Mouse (Mus musculus) limb, embryonic 13.5 days (tissue): Measurements from ENCODE around the gene Tmed2. TPM values are rescaled to one million over a fixed set of nuclear protein-coding genes. Genes with fewer than 3 reads are reported as not detected.
A peak's percentile ranks its signal among the peaks of the same experiment; 100 is the strongest.

Experiments
- ATAC-seq: fragments of 200-750 bp; cut with Nextera tagmentation; 2 replicates; pipeline ENCODE4 v1.8.0; 2017; ENCODE audit warnings: low read depth, moderate number of reproducible peaks, moderate TSS enrichment; ENCODE audit not compliant: low FRiP score
- H3K27ac ChIP-seq: fragments of 300-500 bp; sonication (generic); 2 replicates; pipeline ENCODE4 v1.5.1; 2015; ENCODE audit warnings: inconsistent platforms, mild to moderate bottlenecking, moderate library complexity
- H3K27me3 ChIP-seq: fragments of 300-500 bp; sonication (generic); 2 replicates; pipeline ENCODE4 v1.6.1; 2015; ENCODE audit warnings: mild to moderate bottlenecking, inconsistent platforms
- H3K36me3 ChIP-seq: fragments of 300-500 bp; sonication (generic); 2 replicates; pipeline ENCODE4 v1.6.1; 2015; ENCODE audit warnings: inconsistent platforms, mild to moderate bottlenecking, moderate library complexity
- H3K4me1 ChIP-seq: fragments of 300-500 bp; sonication (generic); 2 replicates; pipeline ENCODE4 v1.6.1; 2015; ENCODE audit warnings: inconsistent platforms
- H3K4me2 ChIP-seq: fragments of 300-500 bp; sonication (generic); replicated peaks from 2 replicates; pipeline ENCODE4 v1.6.1; 2015; ENCODE audit warnings: inconsistent platforms, mild to moderate bottlenecking, moderate library complexity
- H3K4me3 ChIP-seq: fragments of 300-500 bp; sonication (generic); 2 replicates; pipeline ENCODE4 v1.5.1; 2015; ENCODE audit warnings: moderate library complexity, mild to moderate bottlenecking, inconsistent platforms
- H3K9ac ChIP-seq: fragments of 300-500 bp; sonication (generic); 2 replicates; pipeline ENCODE4 v1.6.1; 2015; ENCODE audit warnings: mild to moderate bottlenecking, inconsistent platforms
- H3K9me3 ChIP-seq: fragments of 300-500 bp; sonication (generic); 2 replicates; pipeline ENCODE4 v1.6.1; 2016; ENCODE audit warnings: inconsistent platforms
- WGBS: fragments of 180-500 bp; shearing (Covaris S2); methylation state at CpG from one replicate; pipeline ENCODE4 v1.1.7; 2015; 5-methylcytosine and 5-hydroxymethylcytosine counted together
- polyA plus RNA-seq: library from polyadenylated mRNA; unstranded; fragments of >200 nt; fragmentation: Nextera tagmentation; extraction: Ambion mirVana; gene quantifications from 2 replicates; pipeline ENCODE4 v1.2.1, GENCODE M21; 2015

The Tmed2 gene
- polyA plus RNA-seq, 1 experiment from 2014 or later, result 600 TPM

GRCm38 (mm10) chr5:124529191-124529651 is 11.3 kb upstream of the Tmed2 start:
- ATAC-seq, result no peak
- Histone ChIP-seq H3K36me3 (peaks cover 24% of the 10 kb centered on the region), H3K27ac (peak overlapping the region; percentile 58; the same call in 1 of the 2 replicates), H3K9ac (peak overlapping the region; percentile 81), H3K4me2 (peak overlapping the region; percentile 94), H3K27me3 (no peaks in the 10 kb centered on the region), H3K9me3 (no peaks in the 10 kb centered on the region), H3K4me1 (peaks cover 44% of the 10 kb centered on the region), H3K4me3 (peak overlapping the region; percentile 80)
- WGBS, result 15% methylated on average over 8 of the region's 8 CpGs

GRCm38 (mm10) chr5:124529697-124530096 is 10.8 kb upstream of the Tmed2 start:
- ATAC-seq, result no peak
- WGBS, result 36% methylated on average over 8 of the region's 8 CpGs
- peaks cover 44% of the 10 kb centered on the region for H3K4me1 ChIP-seq
- peak overlapping the region; percentile 10; the same call in 1 of the 2 replicates for H3K27ac ChIP-seq
- no peaks in the 10 kb centered on the region for H3K9me3 ChIP-seq
- peak overlapping the region; percentile 94 for H3K4me2 ChIP-seq
- H3K9ac ChIP-seq, result peak overlapping the region; percentile 81
- peaks cover 19% of the 10 kb centered on the region for H3K36me3 ChIP-seq
- peak overlapping the region; percentile 80 for H3K4me3 ChIP-seq
- no peaks in the 10 kb centered on the region for H3K27me3 ChIP-seq

GRCm38 (mm10) chr5:124530655-124531582 is 9.6 kb upstream of the Tmed2 start, which contains the start of gene Rilpl1:
Gene Rilpl1 (minus strand): TSS chr5:124531391.
- Histone ChIP-seq H3K4me1 (peaks cover 44% of the 10 kb centered on the region), H3K9ac (peak within 1 kb of the TSS; percentile 81), H3K27ac (peak within 1 kb of the TSS; percentile 84), H3K9me3 (no peaks in the 10 kb centered on the region), H3K4me2 (peak within 1 kb of the TSS; percentile 94), H3K27me3 (no peaks in the 10 kb centered on the region), H3K36me3 (peaks cover 11% of the 10 kb centered on the region; the same call in 1 of the 2 replicates), H3K4me3 (peak within 1 kb of the TSS; percentile 80)
- under 1% methylated on average over 76 of the region's 96 CpGs for WGBS
- peak; percentile 95 for ATAC-seq

- H3K36me3 ChIP-seq, result peaks cover 5% of the 10 kb centered on the region; the same call in 1 of the 2 replicates
- ATAC-seq, result peak; percentile 26
- peak overlapping the region; percentile 94 for H3K4me2 ChIP-seq
- H3K9me3 ChIP-seq, result no peaks in the 10 kb centered on the region
- 12% methylated on average over 14 of the region's 14 CpGs for WGBS
- H3K27me3 ChIP-seq, result no peaks in the 10 kb centered on the region
- peak overlapping the region; percentile 84 for H3K27ac ChIP-seq
- peaks cover 44% of the 10 kb centered on the region for H3K4me1 ChIP-seq
- peak overlapping the region; percentile 81 for H3K9ac ChIP-seq
- H3K4me3 ChIP-seq, result peak overlapping the region; percentile 80
Measured at GRCm38 (mm10) chr5:124531583-124531930, 8.9 kb upstream of the Tmed2 start.

GRCm38 (mm10) chr5:124532451-124532850 is 8.0 kb upstream of the Tmed2 start:
- H3K27ac ChIP-seq, result no peak overlapping the region
- 0 out of 2 replicates have a peak overlapping the region, but pooled peaks have one; percentile 43 for H3K9ac ChIP-seq
- WGBS, result 43% methylated on average over 7 of the region's 7 CpGs
- H3K4me2 ChIP-seq, result no peak overlapping the region; the same call in 1 of the 2 replicates
- H3K4me1 ChIP-seq, result peaks cover 49% of the 10 kb centered on the region
- H3K27me3 ChIP-seq, result 0 out of 2 replicates have a peak, but pooled peaks cover 4% of the 10 kb centered on the region
- H3K9me3 ChIP-seq, result no peaks in the 10 kb centered on the region
- H3K4me3 ChIP-seq, result no peak overlapping the region
- ATAC-seq, result no peak
- H3K36me3 ChIP-seq, result no peaks in the 10 kb centered on the region

DNA sequence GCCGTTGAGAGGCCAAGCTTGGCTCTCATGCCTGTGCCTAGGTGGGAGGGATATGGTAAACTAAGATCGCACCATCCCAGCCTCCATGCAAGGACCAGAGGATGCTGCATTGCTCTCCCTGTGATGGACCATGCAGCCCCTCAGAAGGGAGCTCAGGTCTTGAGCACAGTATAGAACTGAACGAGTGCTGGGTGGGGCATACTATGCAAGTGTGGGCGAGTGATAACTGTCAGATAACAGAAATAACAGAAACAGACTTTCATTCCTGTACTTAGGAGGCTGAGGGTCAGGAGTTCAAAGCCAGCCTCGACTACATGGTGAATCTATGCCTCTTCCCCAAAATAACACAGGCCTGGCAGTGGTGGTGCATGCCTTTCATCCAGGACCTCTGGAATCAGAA is 5.5 kb upstream of the Tmed2 start:
- Histone ChIP-seq H3K9ac (no peak overlapping the region), H3K4me3 (no peak overlapping the region), H3K9me3 (no peaks in the 10 kb centered on the region), H3K4me1 (peaks cover 24% of the 10 kb centered on the region), H3K27ac (no peak overlapping the region), H3K27me3 (0 out of 2 replicates have a peak, but pooled peaks cover 4% of the 10 kb centered on the region), H3K36me3 (no peaks in the 10 kb centered on the region), H3K4me2 (no peak overlapping the region)
- ATAC-seq, result no peak
- WGBS, result 66% methylated on average over 5 of the region's 5 CpGs

DNA sequence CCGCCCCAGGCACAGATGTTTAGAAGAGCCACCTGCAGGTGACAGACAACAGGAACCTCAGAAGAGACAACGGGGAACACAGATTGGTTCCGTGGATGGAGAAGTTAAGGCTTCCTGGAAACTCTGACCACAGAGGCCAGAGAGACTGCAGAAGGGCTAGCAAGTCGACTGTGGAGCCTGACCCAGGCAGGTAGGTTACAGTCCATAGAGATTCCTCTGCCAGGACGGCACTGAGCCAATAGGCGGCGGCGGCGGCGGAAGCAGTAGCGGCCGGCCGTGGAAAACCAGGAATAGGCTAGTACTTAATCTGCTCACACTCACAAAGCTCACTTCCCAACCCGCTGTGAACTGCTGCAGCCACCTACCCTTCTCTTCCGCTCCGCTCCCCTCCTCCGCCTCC is 3.7 kb upstream of the Tmed2 start:
- Histone ChIP-seq H3K9ac (peak overlapping the region; percentile 50; the same call in 1 of the 2 replicates), H3K27me3 (0 out of 2 replicates have a peak, but pooled peaks cover 4% of the 10 kb centered on the region), H3K9me3 (no peaks in the 10 kb centered on the region), H3K27ac (no peak overlapping the region), H3K4me1 (peaks cover 18% of the 10 kb centered on the region), H3K4me2 (peak overlapping the region; percentile 53), H3K4me3 (peak overlapping the region; percentile 22), H3K36me3 (no peaks in the 10 kb centered on the region)
- no peak for ATAC-seq
- 10% methylated on average over 17 of the region's 17 CpGs for WGBS

GRCm38 (mm10) chr5:124538813-124539792 is 1.4 kb upstream of the Tmed2 start:
- Histone ChIP-seq H3K9ac (no peak overlapping the region), H3K9me3 (no peaks in the 10 kb centered on the region)
- WGBS, result 80% methylated on average over 16 of the region's 16 CpGs

GRCm38 (mm10) chr5:124539905-124540304 is 590 bp upstream of the Tmed2 start:
- WGBS, result 73% methylated on average over 4 of the region's 4 CpGs
- Histone ChIP-seq H3K4me1 (peaks cover 18% of the 10 kb centered on the region), H3K4me3 (peak overlapping the region; percentile 98), H3K9me3 (no peaks in the 10 kb centered on the region), H3K27me3 (0 out of 2 replicates have a peak, but pooled peaks cover 4% of the 10 kb centered on the region), H3K36me3 (peaks cover 26% of the 10 kb centered on the region), H3K9ac (peak overlapping the region; percentile 40; the same call in 1 of the 2 replicates), H3K27ac (peak overlapping the region; percentile 23; the same call in 1 of the 2 replicates), H3K4me2 (peak overlapping the region; percentile 51)
- ATAC-seq, result no peak

More at GRCm38 (mm10) chr5:124538813-124539792, 1.4 kb upstream of the Tmed2 start:
- 0 out of 2 replicates have a peak, but pooled peaks cover 4% of the 10 kb centered on the region for H3K27me3 ChIP-seq
- peaks cover 18% of the 10 kb centered on the region for H3K36me3 ChIP-seq
- H3K4me3 ChIP-seq, result no peak overlapping the region
- H3K4me1 ChIP-seq, result peaks cover 18% of the 10 kb centered on the region
- H3K4me2 ChIP-seq, result no peak overlapping the region
- ATAC-seq, result no peak
- no peak overlapping the region for H3K27ac ChIP-seq

DNA sequence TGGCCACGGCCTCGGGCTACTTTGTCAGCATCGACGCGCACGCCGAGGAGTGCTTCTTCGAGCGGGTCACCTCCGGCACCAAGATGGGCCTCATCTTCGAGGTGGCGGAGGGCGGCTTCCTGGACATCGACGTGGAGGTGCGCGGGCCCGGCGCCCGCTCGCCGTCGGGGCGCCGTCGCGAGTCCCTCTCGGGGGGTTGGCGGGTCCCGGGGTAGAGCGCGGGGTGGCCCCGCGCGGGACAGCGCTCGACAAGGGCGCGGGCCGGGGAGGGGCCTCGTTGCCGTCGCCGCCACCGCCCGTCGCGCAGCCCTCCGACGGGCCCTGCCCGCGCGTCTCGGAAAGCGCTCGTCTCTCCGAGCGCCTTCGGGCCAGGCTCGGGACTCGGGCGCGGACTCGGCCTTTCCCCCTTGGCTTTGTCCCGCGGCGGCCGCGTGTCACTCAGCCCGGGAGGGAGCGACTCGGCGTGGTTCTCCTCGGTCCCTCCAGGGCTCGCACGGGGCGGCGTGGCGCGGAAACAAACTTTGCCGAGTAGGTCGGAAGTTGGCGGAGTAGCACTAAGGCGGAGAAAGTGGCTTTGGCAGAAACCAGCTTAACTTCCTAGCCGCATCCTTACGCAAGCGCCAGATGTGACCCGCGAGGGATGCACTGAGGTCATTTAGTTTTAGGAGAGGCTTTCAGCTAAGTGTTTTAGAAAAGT is 558 bp downstream of the Tmed2 start:
- H3K4me1 ChIP-seq, result peaks cover 18% of the 10 kb centered on the region
- H3K27ac ChIP-seq, result peak overlapping the region; percentile 88
- 0 out of 2 replicates have a peak, but pooled peaks cover 4% of the 10 kb centered on the region for H3K27me3 ChIP-seq
- H3K36me3 ChIP-seq, result peaks cover 37% of the 10 kb centered on the region
- WGBS, result under 1% methylated on average over 79 of the region's 89 CpGs
- H3K9me3 ChIP-seq, result no peaks in the 10 kb centered on the region
- ATAC-seq, result peak; percentile 74
- H3K9ac ChIP-seq, result peak overlapping the region; percentile 97
- peak overlapping the region; percentile 69 for H3K4me2 ChIP-seq
- H3K4me3 ChIP-seq, result peak overlapping the region; percentile 98

DNA sequence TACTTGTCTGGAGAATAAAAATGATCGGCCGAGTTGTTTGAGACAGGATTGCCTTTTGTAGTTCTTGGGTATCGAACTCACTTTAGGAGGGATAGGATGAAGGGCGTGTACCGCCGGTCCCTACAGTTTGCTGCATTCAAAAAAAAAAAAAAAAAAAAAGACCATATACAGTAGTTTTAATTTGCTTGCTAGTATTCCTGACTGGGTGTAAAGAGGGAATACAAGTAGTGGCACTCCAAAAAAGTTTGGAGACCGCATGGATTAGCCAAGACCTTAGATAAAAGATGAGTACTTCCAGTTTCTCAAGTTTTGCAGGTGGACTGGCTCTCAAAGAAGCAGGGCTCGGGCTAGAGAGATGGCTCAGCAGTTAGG is 1.1 kb downstream of the Tmed2 start:
- Histone ChIP-seq H3K27me3 (0 out of 2 replicates have a peak, but pooled peaks cover 4% of the 10 kb centered on the region), H3K9ac (peak overlapping the region; percentile 97), H3K4me1 (peaks cover 17% of the 10 kb centered on the region), H3K4me3 (peak overlapping the region; percentile 98), H3K27ac (peak overlapping the region; percentile 88; the same call in 1 of the 2 replicates), H3K4me2 (peak overlapping the region; percentile 69), H3K9me3 (no peaks in the 10 kb centered on the region), H3K36me3 (peaks cover 42% of the 10 kb centered on the region)
- ATAC-seq, result no peak
- whole genome bisulfite sequencing, result 12% methylated on average over 8 of the region's 8 CpGs
